Mouse (Mus musculus) olfactory bulb, adult 2 months (tissue): ENCODE measurements around the gene Olfr597.
"Not testable (repeated sequence)": the region's sequence is repeated elsewhere in the genome, so short reads cannot be mapped to it uniquely, and the experiment has no call there.

Experiments used
- CTCF ChIP-seq: fragments of 200-500 bp; IDR thresholded peaks from 2 replicates; pipeline ENCODE4 v1.5.1; 2012; ENCODE audit warnings: low read depth, mild to moderate bottlenecking, low read length, moderate library complexity; ENCODE audit not compliant: insufficient read depth
- POLR2A ChIP-seq: fragments of 200-500 bp; IDR thresholded peaks from 2 replicates; pipeline ENCODE4 v1.6.1; 2012; ENCODE audit warnings: mild to moderate bottlenecking, low read depth, low read length, moderate library complexity; ENCODE audit not compliant: insufficient read depth

DNA sequence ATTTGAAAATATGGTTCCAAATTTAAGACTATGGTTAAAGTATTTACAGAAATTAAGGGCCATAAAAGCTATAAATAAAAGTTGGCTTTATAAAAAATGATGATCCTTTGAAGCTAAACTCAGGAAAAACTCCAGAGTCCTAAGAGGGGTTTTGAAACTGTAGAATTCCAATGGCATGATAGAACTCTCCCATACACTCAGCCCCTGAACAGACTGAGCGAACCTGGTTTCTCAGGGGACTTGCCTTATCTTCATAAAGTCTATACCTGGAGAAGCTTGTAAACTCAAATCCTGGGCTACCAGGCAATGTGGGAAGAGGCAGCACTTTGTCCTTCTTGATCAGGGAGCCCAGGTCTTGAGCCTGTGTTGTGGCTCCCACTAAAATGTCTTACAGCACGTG lies 10.8 kb upstream of the Olfr597 start, which contains the start of gene Olfr596:
- TF ChIP-seq CTCF, POLR2A: not testable (repeated sequence)
